Mouse (Mus musculus) ovary, postnatal 14 days (tissue): ENCODE results near the gene Pts.

Source experiments
- DNase-seq: peaks from one replicate; pipeline ENCODE4 v3.0.0; 2022; ENCODE audit warnings: low spot score

Gene Pts

DNA sequence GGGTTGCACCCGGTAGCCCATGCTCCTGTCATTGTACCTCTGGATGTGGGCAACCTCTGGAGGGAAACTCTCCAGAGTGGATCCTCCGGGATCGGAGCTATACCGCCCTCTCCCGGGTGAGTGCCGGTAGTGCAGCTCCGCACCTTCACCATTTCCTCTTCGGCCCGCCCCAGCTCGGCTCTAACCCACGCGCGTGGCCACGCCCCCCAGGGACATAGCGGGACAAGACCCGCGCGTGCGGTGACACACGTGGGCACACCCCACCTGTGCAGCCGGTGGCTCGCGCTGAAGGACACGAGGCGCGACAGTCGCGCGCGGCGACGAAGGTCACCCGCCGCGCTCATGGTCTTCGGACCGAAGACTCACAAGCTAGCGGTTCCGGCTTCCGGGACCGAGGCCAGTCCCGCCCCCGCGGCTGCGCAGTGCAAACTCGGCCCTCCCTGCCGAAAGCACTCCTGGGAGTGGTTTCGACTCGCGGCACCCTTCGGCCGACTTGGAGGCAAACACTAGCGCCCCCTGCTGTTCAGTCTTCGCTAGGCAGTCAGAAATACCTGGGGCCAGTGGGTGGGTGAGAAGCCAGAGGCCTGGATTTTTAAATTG, at the start of gene Pts:
Gene Pts (minus strand): TSS at position 432 of the 600 bp plus-strand sequence.
- DNase-seq = peak; percentile 97

DNA sequence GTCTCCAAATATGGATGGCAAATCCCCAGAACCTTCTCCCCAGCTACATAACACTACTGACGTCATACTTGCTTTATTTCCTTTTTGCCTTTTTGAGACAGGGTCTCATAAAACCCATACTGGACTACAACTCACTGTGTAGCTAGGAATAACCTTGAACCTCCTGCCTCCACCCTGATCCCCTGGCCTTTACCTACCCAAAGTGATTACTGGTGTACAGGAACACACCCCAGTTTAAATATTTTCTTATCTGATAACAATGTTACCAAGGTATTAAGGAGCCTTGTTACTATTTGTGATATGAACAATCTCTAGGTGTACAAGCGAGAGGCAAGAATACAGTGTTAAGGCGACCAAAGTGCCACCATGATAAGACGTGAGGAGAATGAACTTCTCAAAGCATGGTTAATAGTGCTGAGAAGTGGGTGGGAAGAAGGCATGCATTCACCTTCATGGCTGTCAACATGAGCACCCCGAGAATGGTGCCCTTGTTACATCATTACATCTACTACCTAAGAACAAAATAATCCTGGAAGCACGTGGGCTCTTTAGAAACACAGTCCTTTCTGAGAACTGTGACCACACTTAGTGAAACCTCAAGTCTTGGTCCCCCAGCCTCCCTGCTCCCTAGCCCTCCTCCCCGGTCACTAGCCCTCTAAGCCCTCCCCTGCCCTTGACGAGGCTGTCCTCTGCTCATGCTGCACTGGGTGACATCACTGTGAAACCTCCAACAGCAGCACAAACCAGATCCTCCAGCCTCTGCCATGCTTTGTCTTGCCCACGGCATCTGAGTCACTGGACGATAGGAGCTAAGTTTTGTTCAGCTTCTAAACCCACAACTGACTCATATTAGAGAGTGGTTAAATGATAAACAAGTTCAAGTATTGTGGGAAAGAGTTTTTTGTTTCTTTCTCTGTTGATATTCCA, 41.3 kb upstream of the Pts start:
- DNase-seq = no peak

DNA sequence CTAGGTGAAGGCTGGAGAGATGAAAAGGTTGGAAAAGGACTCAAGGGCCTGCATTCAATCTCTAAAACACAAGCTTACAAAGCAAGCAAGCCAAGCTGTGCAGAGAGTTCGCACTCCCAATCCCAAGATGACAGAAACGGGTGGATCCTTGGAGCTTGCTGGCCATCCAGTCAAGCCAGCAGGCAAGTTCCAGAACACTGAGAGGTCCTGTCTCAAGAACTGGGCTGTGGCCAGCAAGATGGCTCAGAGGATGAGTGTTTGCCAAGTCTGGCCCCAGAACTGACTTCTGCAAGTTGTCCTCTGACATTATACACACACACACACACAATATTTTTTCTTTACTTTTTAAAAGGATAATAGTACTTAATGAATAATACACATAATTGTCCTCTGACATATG, 39.4 kb upstream of the Pts start:
- no peak for DNase-seq

DNA sequence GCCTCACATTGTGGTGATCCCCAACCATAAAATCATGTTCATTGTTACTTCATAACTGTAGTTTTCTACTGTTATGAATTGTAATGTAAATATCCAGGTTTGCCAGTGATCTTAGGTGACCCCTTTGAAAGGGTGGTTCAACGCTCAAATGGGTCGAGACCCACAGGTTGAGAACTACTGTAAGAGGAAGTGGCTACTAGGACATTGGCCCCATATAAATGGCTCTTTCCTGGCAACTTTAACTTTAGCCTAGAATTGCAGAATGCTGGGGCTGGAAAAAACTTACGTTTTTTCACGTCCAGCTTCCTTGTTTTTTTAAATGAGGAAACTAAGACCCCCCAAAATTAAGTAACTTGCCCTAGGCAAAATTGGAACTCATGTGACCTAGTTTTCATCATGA, 38.8 kb upstream of the Pts start:
- no peak for DNase-seq

DNA sequence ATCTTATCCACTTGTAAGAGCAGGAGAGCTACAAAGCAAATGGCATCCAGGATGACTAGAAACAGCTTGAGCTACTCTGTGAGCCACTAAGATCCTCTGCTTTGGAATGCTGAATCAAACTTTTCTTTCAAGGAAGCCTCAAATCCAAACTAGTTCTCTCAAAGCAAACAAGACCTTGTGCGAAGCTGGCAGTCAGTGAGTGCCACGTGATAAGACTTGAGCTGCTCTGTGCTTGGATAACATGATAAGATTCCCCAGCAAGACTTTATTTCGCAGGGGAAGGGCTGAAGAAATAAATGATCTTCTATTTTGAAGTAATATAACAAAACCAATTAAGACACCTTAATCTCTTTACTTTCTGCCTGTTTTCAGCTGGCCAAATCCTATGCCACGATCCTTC, 37.4 kb upstream of the Pts start:
- no peak for DNase-seq

DNA sequence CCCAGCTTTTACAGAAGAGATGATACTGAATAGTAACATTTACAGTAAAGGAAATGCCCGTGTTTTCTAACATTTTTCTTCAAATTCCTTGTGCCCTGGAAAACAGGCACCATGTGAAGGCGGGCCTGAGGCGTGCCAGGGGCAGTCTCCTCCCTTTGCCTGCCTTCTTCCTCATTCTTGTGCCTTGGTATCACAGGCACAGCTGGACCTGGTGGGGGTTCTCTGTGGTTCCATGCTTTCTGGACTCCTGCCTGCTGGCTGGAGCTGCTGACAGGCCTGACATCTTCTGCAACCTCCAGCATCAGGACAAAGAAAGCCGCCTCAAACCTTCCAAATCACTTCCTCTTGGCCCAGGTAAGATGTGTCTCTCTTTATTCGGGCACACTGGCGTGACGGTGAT, 36.6 kb upstream of the Pts start:
- peak; percentile 34 for DNase-seq

DNA sequence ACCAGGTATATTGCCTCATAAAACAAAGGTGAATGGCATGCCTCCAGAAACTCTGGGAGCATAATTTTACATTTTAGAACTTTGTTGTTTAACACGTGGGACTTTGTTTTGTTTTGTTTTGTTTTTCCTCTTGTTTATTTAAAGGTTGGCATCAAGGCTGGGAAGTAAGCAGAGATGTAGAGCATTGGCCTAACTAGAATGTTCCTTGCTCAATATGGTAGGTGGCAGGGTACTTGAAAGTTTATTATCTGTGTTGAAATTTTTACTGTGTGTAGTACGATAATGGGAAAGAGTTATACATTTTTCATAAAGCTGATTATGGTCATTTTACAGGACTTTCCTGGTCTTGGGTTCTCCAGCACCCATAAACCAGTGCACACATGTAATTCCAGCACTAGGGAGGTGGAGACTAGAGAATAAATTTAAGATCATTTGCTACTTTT, 33.4 kb upstream of the Pts start:
- no peak for DNase-seq

DNA sequence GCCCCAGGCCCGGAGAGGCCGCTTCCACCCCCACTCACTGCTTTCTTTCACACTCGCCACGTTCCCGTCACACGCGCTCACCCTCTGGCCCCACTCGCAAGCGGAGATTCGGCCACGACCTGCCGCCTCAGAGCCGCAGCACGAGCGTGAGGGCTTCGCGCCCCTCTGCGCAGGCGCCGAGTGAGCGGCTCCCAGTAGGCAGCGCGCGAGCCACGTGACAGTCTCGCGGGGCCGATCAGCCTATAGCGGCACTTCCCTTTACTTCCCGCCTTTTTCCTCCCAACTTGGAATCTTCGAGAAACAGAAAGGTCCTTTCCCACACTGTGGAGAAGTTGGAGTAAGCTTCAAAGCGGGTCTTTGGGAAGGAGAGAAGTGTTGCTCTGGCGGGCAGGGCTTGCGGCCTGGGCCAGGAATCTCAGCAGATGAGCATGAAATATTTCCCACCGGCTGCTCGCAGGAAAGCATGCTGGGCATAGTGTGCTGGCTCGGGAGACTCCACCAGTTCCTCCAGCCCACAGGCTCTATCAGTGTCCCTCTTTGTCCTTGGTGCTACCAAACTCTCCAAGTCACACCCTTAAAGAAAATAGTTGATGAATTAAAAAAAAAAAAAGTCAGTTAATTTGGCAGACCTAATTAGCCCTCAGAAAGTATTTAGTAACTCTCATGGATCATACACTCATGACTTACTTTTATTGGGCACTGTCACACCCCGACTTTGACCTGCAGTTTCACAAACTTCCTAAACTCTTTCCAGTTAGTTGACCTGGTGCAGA, 32.8 kb upstream of the Pts start, which contains the start of gene Tex12:
Gene Tex12 (minus strand): TSS at position 181 of the 773 bp plus-strand sequence.
- DNase-seq = no peak

DNA sequence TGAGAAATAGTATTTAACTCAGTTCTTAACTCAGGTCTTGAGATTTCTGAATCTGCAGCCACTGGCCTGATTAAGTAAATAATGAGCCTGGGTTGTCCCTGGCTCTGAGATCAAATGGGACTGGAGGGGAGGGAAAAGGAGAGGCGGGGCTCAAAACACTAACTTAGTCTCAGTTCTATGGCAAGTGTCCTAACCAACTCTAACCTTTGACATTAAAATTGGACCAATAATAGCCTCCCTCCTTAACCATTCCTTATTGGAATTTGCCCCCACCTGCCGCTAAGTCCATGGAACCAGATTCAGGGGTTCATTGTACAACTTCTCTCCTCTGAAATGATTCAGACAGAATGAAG, 26.5 kb upstream of the Pts start, which contains the start of gene Bco2:
Gene Bco2 (minus strand): TSS at position 88 of the 353 bp plus-strand sequence.
- no peak for DNase-seq

DNA sequence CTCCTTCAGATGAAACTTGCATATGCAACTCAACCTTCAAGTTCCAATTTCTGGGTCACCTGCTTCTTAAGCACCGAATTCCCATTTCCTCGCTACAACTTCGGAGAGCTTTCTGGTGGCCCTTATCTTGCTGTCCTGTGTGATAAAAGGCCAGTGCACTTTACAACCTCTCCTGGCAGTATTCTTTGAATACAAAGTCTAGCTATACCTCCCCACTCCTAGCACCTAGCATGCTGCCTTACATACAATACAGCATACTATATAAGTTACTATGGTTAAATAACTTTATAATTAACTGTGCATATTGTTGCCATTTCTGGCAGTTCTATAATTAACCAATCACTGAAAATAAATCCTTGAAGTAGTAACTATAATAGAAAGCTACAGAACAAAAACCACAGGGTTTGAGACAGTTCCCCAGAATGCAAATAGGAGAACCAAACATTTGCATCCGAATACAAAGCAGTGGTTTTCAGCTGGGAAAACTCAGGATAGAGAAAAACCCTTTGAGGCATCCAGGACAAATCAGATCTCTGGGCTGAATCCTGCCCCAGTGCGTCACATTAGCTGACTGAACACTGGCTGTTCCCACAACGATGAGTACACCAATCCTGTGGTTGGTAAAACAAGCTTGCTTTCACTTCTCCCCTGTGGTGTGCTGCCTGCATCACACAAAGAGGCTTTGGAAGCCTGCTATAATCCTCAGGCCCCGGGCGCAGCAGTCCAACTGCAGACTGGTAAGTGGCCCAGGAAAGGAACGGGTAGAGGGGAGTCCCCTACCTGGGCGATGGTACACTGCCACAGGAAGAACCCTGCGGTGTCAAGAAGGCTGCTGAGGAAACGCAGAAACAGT, 25.9 kb upstream of the Pts start, which contains the start of gene Il18:
Gene Il18 (plus strand): TSS at position 587 of the 853 bp plus-strand sequence.
- no peak for DNase-seq

DNA sequence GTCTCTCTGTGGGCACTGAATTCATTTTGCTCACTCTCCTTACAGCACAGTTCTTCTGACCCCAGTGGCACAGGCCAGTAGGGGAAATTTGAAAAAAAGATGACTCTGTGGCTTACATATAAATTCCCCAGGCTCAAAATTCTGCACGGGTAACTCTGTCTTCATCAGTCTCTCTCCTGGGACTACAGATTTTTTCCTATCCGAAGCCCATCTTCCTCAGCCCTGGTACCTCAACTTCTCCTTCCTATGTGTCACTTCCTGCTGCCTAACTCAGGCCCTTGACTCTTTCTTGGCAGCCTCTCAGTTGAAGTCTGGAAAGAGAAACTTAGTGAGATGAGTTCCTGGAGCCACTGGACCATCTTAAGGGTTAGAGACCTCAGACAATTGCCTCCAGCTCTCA, 25.0 kb upstream of the Pts start:
- no peak for DNase-seq

DNA sequence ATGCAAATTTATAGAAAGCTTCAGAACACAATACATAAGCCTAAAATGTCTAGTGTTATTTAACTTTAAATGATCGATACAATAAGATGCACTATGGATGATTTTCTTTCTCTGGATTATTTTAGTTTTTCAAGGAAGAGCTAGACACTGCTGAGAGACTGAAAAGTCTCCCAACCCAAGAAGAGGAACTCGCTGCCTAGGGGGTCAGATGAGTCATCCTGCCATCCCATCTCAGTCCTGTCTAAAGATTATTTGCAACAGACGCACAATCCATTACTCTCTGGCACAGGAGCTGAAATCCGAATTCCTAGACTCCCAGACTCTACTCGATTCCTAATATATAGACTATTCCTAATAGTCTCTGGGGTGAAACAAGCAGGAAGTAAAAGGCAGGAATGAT, 23.7 kb upstream of the Pts start:
- DNase-seq = no peak

DNA sequence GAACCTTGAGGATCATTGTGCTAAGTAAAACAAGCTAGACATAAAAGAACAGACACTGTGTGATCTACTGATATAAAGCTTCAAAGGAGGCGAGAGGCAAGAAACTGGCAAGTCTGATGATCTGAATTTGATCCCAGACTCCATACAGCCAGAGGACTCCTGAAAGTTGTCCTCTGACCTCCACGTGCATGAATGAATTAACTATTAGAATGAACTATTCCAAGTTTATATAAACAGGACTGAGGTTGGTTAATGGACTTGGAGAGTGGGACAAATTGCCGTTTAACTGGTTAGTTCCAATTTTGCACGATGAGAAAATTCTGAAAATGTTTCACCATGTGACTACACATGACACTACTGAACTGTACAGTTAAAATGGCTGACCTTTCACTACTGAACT, 20.4 kb upstream of the Pts start:
- DNase-seq = no peak

DNA sequence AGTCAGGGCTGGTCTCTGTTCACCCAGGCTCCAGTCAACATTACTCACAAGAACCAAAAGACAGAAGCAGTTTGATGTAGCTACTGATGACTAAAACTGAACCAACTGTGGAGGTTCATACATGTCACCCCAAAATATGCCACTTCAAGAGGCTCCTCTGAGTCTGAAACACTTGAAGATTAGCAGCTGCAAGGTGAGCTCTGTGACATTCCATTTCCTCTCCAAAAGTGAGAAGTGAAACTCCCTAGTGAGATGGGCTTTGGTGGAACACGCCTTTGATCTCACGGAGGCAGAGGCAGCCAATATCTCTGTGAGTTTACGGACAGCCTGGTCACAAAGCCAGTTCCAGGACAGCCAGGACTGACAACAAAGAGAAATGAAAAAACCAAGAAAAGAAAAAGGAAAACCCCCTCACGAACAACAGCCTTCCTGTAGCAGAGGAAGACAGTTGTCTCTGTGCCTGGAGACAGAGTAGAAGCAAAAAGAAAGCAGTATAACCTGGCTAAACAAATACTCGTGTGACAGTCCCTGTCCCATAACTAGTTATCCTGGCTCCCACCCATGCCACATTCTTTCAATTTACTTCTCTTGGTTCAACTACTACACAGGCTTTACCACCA, 19.4 kb upstream of the Pts start:
- DNase-seq = no peak

DNA sequence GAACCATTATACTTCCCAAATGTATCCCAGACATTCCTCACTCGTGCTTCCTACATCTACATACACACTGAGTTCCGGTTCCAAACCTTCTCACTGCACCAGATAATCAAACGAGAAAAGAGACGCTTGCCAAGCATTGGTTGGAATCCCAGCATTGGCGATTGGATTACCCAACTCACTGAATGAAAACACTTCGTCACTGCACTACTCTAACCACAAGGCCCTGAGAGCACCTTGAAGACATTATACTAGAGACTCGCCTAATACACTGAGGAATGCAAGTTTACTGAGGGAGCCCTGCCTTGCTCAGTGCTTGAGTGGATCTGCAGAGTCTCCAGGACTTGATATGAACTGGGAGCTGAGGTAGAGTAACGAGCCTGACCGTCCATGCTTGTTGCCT, 13.9 kb upstream of the Pts start:
- no peak for DNase-seq

DNA sequence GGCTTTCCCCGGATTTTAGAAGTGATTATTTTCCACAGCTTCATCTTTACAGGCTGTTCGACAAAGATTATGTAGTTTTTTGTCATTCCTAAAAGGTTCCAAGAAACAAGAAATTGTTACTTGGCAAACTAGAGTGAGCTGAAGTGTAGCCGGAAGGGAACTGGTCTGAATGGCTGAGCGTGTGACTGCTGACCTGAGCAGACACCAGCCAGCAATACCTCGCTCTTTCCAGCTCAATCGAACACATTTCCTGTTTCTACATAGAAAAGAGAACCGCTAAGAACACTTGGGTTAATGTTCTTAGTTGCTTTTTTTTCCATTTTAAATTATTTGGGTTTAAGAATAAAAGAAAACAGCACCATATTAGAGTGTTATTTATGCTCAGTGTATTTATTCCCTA, 11.6 kb upstream of the Pts start:
- DNase-seq = no peak

DNA sequence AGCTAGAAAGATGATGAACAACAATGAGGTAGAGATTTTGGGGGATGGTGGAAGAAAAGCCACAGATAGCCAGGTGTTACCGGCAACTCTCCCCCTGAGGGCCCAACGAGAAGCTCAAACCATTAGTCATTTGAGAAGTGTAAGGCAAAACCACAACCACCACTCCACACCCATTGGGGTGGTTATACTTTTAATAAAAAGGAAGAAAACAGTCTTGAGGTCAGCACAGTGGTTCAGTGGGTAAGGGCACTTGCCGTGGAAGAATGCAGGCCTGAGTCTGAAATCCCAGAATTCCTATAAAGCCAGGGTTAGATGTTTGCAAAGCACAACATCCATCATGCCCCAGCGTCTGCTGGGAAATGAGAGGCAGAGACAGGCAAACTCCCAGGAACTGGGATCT, 8.8 kb upstream of the Pts start:
- DNase-seq = no peak

DNA sequence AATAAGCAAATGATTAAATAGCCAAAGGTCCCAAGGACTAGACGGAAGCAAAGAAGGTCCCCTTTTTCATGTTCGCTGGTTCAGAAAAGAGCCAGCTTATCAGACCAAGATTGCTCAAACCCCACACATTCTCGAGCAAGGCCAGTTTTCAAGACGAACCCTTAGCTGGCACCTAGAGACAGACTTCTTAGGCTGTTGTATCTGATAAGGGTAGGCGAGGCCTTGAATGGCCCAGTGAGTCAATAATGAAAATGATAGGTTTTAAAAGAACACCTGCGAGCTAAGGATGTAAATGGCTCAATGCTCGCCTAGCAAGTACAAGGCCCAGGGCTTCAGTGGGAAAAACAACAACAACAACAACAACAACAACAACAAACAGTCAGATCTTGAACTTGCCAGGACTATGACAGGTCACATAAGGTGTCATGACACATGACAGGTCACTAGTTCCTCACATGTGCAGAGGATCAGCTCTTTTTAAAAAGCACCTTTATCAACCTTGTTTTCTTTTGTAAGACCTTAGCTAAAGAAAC, 8.1 kb upstream of the Pts start:
- no peak for DNase-seq

DNA sequence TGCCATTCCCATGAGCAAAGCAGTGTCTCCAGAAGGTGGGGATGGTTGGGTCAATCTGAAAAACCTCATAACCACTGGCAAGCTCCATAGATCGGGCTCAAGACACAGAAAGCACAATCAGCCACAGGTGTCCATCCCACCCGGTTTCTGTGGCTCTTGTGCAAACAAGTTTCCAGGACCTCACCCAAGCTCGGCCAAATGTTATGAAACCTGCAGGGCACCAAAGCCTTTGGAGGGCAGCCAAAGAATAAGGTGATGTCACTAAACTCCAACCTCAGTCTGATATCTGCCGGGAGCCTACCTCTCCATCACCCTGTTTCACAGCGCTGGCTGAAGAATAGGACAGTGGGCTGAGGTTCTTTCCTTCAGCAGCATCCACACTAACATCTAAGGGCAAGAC, 7.4 kb upstream of the Pts start:
- no peak for DNase-seq

DNA sequence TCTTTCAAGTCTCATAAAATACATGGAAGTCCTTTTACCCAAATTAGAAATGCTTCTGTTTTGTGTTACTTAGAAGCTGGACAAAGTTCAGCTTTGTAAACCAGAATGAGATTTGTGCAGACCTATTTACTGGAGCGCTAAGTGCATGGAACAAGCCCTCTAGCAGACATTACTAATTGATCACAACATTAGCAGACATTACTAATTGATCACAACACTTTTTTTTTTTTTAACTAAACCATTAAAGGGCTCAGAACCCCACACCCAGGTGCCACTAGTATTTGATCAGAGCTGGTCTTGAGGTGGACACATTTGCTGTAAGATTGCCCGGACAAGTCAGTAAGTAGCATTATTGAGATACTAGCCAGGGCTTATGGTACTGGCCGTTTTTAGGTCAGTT, 5.3 kb upstream of the Pts start:
- no peak for DNase-seq

DNA sequence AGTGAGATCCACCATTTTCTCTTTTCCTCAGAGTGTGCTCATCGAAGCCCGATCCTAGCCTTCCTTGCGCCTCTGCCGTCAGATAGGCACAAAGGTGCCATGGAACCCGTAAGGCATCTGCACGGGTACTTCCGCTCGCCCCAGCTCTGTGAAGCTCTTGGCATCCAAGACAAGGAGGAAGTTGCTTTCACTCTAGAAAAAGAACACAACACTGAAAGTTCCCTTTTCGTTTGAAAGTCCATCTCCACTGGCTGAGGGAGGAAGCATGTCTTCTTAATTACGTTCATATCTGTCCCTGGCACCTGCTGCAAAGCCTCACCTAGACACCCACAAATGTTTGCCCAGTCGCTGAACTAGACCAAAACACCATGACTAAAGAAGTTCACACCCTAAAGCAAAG, 4.8 kb upstream of the Pts start:
- DNase-seq = no peak
